Mouse (Mus musculus): ENCODE results near the gene Prkcz. TPM values are rescaled to one million over a fixed set of nuclear protein-coding genes. Genes with fewer than 3 reads are reported as not detected.

Prkcz gene
- polyA plus RNA-seq, 1 experiment from 2014 or later, result 6.8 TPM

GRCm38 (mm10) chr4:155246691-155247105 lies 114.5 kb downstream of the Prkcz start:
- no peaks in the 10 kb centered on the region for H3K9me3 ChIP-seq (replicated peaks; ENCODE audit: control insufficient read depth, low read length)
- H3K4me3 ChIP-seq (ENCODE audit: low read depth, low read length), result no peak overlapping the region
- no peak overlapping the region for H3K27ac ChIP-seq (ENCODE audit: low read depth, low read length)
- ATAC-seq (replicated peaks; ENCODE audit: insufficient number of reproducible peaks, low FRiP score, low TSS enrichment), result no peak
- H3K4me1 ChIP-seq (ENCODE audit: control insufficient read depth, insufficient read depth, low read length), result peaks cover 20% of the 10 kb centered on the region
- no peaks in the 10 kb centered on the region for H3K36me3 ChIP-seq (ENCODE audit: control insufficient read depth, insufficient read depth, low read length)
- H3K9ac ChIP-seq (ENCODE audit: low read depth, low read length), result no peak overlapping the region
- H3K27me3 ChIP-seq (ENCODE audit: control insufficient read depth, insufficient read depth, low read length), result no peaks in the 10 kb centered on the region
- 71% methylated on average over 12 of the region's 12 CpGs for WGBS (ENCODE audit: insufficient replicate concordance)
- H3K4me2 ChIP-seq, result no peak overlapping the region

- 57% methylated on average over 6 of the region's 6 CpGs for WGBS (ENCODE audit: insufficient replicate concordance)
- Histone ChIP-seq H3K4me1 (ENCODE audit: control insufficient read depth, insufficient read depth, low read length) (peaks cover 16% of the 10 kb centered on the region), H3K27ac (ENCODE audit: low read depth, low read length) (no peak overlapping the region), H3K9me3 (replicated peaks; ENCODE audit: control insufficient read depth, low read length) (no peaks in the 10 kb centered on the region), H3K9ac (ENCODE audit: low read depth, low read length) (no peak overlapping the region), H3K4me3 (ENCODE audit: low read depth, low read length) (no peak overlapping the region), H3K36me3 (ENCODE audit: control insufficient read depth, insufficient read depth, low read length) (no peaks in the 10 kb centered on the region), H3K4me2 (no peak overlapping the region), H3K27me3 (ENCODE audit: control insufficient read depth, insufficient read depth, low read length) (no peaks in the 10 kb centered on the region)
- no peak for ATAC-seq (replicated peaks; ENCODE audit: insufficient number of reproducible peaks, low FRiP score, low TSS enrichment)
Measured at GRCm38 (mm10) chr4:155245770-155246492, 115.2 kb downstream of the Prkcz start.

GRCm38 (mm10) chr4:155243233-155243632 lies 117.9 kb downstream of the Prkcz start:
- WGBS (ENCODE audit: insufficient replicate concordance), result 81% methylated on average over 12 of the region's 12 CpGs
- no peaks in the 10 kb centered on the region for H3K9me3 ChIP-seq (replicated peaks; ENCODE audit: control insufficient read depth, low read length)
- no peak overlapping the region for H3K4me2 ChIP-seq
- no peak overlapping the region for H3K9ac ChIP-seq (ENCODE audit: low read depth, low read length)
- H3K4me1 ChIP-seq (ENCODE audit: control insufficient read depth, insufficient read depth, low read length), result peaks cover 11% of the 10 kb centered on the region; the same call in 1 of the 2 replicates
- ATAC-seq (replicated peaks; ENCODE audit: insufficient number of reproducible peaks, low FRiP score, low TSS enrichment), result no peak
- H3K27ac ChIP-seq (ENCODE audit: low read depth, low read length), result no peak overlapping the region
- no peaks in the 10 kb centered on the region for H3K36me3 ChIP-seq (ENCODE audit: control insufficient read depth, insufficient read depth, low read length)
- no peaks in the 10 kb centered on the region for H3K27me3 ChIP-seq (ENCODE audit: control insufficient read depth, insufficient read depth, low read length)
- no peak overlapping the region for H3K4me3 ChIP-seq (ENCODE audit: low read depth, low read length)

DNA sequence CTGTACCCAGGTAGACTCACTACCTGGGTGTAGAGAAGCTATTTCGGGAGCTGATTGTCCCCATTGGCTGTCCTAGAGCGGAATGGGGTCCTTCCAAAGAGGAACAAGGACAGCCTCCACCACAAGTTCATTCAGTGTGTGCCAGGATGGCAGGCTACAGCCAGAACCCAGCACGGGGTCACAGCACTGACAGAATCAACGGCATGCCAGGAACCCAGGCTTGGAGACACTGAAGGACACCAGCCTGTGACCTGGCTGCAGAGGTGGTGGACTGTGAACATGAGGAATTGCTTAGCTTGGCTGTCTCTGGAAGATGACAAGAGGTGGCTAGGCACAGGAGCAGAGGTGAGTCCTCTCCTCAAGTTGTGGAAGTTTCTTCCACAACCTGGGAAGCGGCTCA lies 118.9 kb downstream of the Prkcz start:
- WGBS (ENCODE audit: insufficient replicate concordance), result 80% methylated on average over 5 of the region's 5 CpGs
- H3K4me3 ChIP-seq (ENCODE audit: low read depth, low read length), result no peak overlapping the region
- H3K9me3 ChIP-seq (replicated peaks; ENCODE audit: control insufficient read depth, low read length), result no peaks in the 10 kb centered on the region
- H3K27ac ChIP-seq (ENCODE audit: low read depth, low read length), result no peak overlapping the region
- no peaks in the 10 kb centered on the region for H3K27me3 ChIP-seq (ENCODE audit: control insufficient read depth, insufficient read depth, low read length)
- H3K4me1 ChIP-seq (ENCODE audit: control insufficient read depth, insufficient read depth, low read length), result peaks cover 13% of the 10 kb centered on the region; the same call in 1 of the 2 replicates
- no peak overlapping the region for H3K4me2 ChIP-seq
- no peak for ATAC-seq (replicated peaks; ENCODE audit: insufficient number of reproducible peaks, low FRiP score, low TSS enrichment)
- H3K9ac ChIP-seq (ENCODE audit: low read depth, low read length), result no peak overlapping the region
- H3K36me3 ChIP-seq (ENCODE audit: control insufficient read depth, insufficient read depth, low read length), result no peaks in the 10 kb centered on the region

DNA sequence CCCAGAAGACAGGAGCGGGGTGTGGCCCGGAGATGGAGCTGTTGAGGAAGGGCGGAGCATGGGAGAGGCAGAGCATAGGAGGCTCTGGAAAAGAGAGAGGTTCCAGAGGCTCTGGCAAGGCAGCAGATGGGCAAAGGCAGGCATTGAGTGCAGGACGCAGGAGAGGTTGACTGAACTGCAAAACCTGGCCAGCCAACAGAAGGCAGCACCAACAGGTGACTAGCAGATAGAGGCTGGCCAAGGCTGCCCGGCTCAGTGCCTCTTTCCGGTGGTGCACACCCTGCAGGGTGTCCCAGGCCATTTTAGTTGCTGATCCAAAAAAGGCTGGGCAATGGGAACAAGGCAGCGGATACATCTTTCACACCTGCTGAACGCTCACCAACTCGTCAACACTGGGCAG lies 119.4 kb downstream of the Prkcz start:
- 60% methylated on average over 9 of the region's 9 CpGs for WGBS (ENCODE audit: insufficient replicate concordance)
- Histone ChIP-seq H3K9ac (ENCODE audit: low read depth, low read length) (no peak overlapping the region), H3K36me3 (ENCODE audit: control insufficient read depth, insufficient read depth, low read length) (no peaks in the 10 kb centered on the region)

DNA sequence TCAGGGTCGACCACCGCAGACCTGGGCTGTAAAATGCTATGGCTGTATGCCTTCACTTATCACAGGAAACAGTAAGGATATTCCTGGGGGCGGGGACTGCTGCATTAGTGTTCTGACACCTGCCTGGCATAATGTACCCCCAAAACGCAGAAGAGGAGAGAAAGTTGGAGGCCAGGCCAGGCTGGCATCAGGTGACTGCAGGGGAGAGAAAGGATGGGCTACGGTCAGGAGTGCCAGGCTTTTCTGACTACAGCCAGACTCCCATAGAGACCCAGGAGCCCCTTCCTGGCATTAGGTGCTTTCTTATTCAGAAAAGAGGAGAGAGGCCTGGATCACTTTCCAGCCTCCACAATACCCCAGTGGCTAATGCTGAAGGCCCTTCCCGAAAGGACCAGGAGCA lies 121.7 kb downstream of the Prkcz start:
- no peak overlapping the region for H3K4me3 ChIP-seq (ENCODE audit: low read depth, low read length)
- H3K9me3 ChIP-seq (replicated peaks; ENCODE audit: control insufficient read depth, low read length), result no peaks in the 10 kb centered on the region
- no peak overlapping the region for H3K9ac ChIP-seq (ENCODE audit: low read depth, low read length)
- 61% methylated on average over 6 of the region's 6 CpGs for WGBS (ENCODE audit: insufficient replicate concordance)
- H3K27ac ChIP-seq (ENCODE audit: low read depth, low read length), result no peak overlapping the region
- no peak for ATAC-seq (replicated peaks; ENCODE audit: insufficient number of reproducible peaks, low FRiP score, low TSS enrichment)
- peaks cover 38% of the 10 kb centered on the region for H3K4me1 ChIP-seq (ENCODE audit: control insufficient read depth, insufficient read depth, low read length)
- no peaks in the 10 kb centered on the region for H3K27me3 ChIP-seq (ENCODE audit: control insufficient read depth, insufficient read depth, low read length)
- no peaks in the 10 kb centered on the region for H3K36me3 ChIP-seq (ENCODE audit: control insufficient read depth, insufficient read depth, low read length)
- no peak overlapping the region for H3K4me2 ChIP-seq

More for the DNA sequence above, 119.4 kb downstream of the Prkcz start:
- Histone ChIP-seq H3K27ac (ENCODE audit: low read depth, low read length) (no peak overlapping the region), H3K4me2 (no peak overlapping the region), H3K9me3 (replicated peaks; ENCODE audit: control insufficient read depth, low read length) (no peaks in the 10 kb centered on the region), H3K27me3 (ENCODE audit: control insufficient read depth, insufficient read depth, low read length) (no peaks in the 10 kb centered on the region), H3K4me1 (ENCODE audit: control insufficient read depth, insufficient read depth, low read length) (peaks cover 18% of the 10 kb centered on the region), H3K4me3 (ENCODE audit: low read depth, low read length) (no peak overlapping the region)
- no peak for ATAC-seq (replicated peaks; ENCODE audit: insufficient number of reproducible peaks, low FRiP score, low TSS enrichment)

DNA sequence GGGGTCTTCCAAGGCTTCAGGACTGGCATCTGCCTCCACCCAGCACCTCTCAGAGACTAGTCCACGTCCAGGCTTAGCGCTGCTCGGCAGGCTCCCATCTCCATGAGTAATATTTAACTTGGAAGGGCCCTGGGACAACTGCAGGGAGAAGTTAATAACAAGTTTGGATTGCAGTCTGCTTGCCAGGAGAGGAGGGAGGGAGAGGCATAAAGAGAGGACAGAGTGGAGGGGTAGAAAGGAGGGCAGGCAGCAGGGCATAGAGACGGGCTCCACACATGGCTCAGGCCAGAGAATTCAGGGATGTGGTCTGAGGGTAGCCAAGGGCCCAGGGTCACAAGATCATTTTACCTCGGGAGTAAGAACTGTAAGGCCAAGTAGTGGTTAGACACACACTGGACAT lies 122.9 kb downstream of the Prkcz start:
- no peaks in the 10 kb centered on the region for H3K9me3 ChIP-seq (replicated peaks; ENCODE audit: control insufficient read depth, low read length)
- ATAC-seq (replicated peaks; ENCODE audit: insufficient number of reproducible peaks, low FRiP score, low TSS enrichment), result no peak
- H3K27ac ChIP-seq (ENCODE audit: low read depth, low read length), result no peak overlapping the region
- H3K4me1 ChIP-seq (ENCODE audit: control insufficient read depth, insufficient read depth, low read length), result peaks cover 50% of the 10 kb centered on the region
- H3K9ac ChIP-seq (ENCODE audit: low read depth, low read length), result no peak overlapping the region
- H3K4me2 ChIP-seq, result no peak overlapping the region
- WGBS (ENCODE audit: insufficient replicate concordance), result 84% methylated on average over 5 of the region's 5 CpGs
- no peaks in the 10 kb centered on the region for H3K36me3 ChIP-seq (ENCODE audit: control insufficient read depth, insufficient read depth, low read length)
- no peak overlapping the region for H3K4me3 ChIP-seq (ENCODE audit: low read depth, low read length)
- no peaks in the 10 kb centered on the region for H3K27me3 ChIP-seq (ENCODE audit: control insufficient read depth, insufficient read depth, low read length)

GRCm38 (mm10) chr4:155236737-155237385 lies 124.3 kb downstream of the Prkcz start:
- H3K9ac ChIP-seq (ENCODE audit: low read depth, low read length), result 0 out of 2 replicates have a peak overlapping the region, but pooled peaks have one; percentile 12

More at GRCm38 (mm10) chr4:155236737-155237385, 124.3 kb downstream of the Prkcz start:
- Histone ChIP-seq H3K4me3 (ENCODE audit: low read depth, low read length) (no peak overlapping the region), H3K9me3 (replicated peaks; ENCODE audit: control insufficient read depth, low read length) (no peaks in the 10 kb centered on the region), H3K27me3 (ENCODE audit: control insufficient read depth, insufficient read depth, low read length) (no peaks in the 10 kb centered on the region), H3K4me1 (ENCODE audit: control insufficient read depth, insufficient read depth, low read length) (peaks cover 48% of the 10 kb centered on the region), H3K36me3 (ENCODE audit: control insufficient read depth, insufficient read depth, low read length) (no peaks in the 10 kb centered on the region), H3K4me2 (no peak overlapping the region), H3K27ac (ENCODE audit: low read depth, low read length) (peak overlapping the region; percentile 100)
- WGBS (ENCODE audit: insufficient replicate concordance), result 77% methylated on average over 12 of the region's 12 CpGs
- no peak for ATAC-seq (replicated peaks; ENCODE audit: insufficient number of reproducible peaks, low FRiP score, low TSS enrichment)

All from heart, embryonic 11.5 days (tissue).